Comparison of ENCODE assay signal across 8 mouse cellular contexts in the genomic region with DNA sequence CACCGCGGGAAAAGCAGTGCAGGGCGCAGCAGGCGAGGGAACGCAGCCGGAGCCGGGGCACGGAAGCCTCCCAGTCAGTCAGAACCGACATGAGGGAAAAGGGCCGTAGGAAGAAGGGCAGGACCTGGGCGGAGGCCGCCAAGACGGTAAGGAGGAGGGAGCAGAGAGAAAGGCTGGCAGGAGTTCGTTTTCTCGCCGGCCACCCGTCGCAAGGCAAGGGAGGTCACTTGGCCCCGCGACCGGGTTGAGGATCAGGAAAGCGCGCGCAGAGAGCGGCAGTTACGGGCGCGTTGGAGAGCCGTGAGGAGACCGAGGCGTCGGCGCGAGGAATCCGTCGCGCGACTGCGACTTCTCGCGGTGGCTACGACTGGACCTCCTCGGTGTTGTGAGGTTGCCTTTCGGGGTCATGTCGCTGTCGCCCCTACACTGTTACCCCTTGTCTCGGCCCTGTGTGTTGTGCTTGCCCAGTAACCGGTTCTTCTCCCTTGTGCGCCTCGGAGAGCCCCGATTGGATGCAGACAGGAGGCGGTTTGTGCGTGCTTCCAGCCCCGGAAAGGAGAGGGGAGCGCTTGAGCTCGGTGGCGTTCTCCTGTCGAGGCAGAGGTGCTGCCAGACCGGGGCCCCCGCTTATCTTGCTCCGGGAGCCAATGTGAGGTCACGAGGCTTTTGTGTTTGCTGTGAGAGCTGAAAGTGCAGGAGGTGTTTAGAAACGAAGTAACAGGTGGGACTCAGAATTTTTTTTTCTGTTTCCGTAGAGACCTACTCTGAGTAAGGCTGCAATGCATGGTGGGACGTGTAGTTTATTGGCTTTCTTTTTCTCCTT. TPM values are rescaled to one million over a fixed set of nuclear protein-coding genes. Genes with fewer than 3 reads are reported as not detected.
DNase-seq lines count a peak whose midpoint lies in the region; ATAC-seq and TF ChIP-seq lines count a peak whose summit lies in the region.

No protein-coding gene starts in this region.

- H3K9me3 ChIP-seq in forebrain, embryonic 14.5 days (replicated peaks; ENCODE audit: control insufficient read depth, low read length) = no peaks in the 10 kb centered on the region
- no peaks in the 10 kb centered on the region for H3K9me3 ChIP-seq in liver, postnatal 0 days (ENCODE audit: low read length)
- no peaks in the 10 kb centered on the region for H3K9me3 ChIP-seq in neural tube, embryonic 13.5 days

- H3K4me2 ChIP-seq in forebrain, embryonic 14.5 days (ENCODE audit: low read length) = peak overlapping the region; percentile 66
- peak overlapping the region; percentile 74 for H3K4me2 ChIP-seq in liver, postnatal 0 days (ENCODE audit: low read depth, low read length)
- H3K4me2 ChIP-seq in neural tube, embryonic 13.5 days = peak overlapping the region; percentile 69

- peak overlapping the region; percentile 84 for H3K9ac ChIP-seq in forebrain, embryonic 14.5 days (ENCODE audit: low read length)
- H3K9ac ChIP-seq in liver, postnatal 0 days (replicated peaks) = peak overlapping the region; percentile 96
- peak overlapping the region; percentile 91 for H3K9ac ChIP-seq in neural tube, embryonic 13.5 days

- DNase-seq in ES-CJ7 (ENCODE audit: low read depth, low spot score) = peak; percentile 76
- peak; percentile 69 for DNase-seq in cerebellum, adult 11 months
- peak; percentile 91 for DNase-seq in forebrain, embryonic 14.5 days (ENCODE audit: low spot score)
- DNase-seq in heart, postnatal 10 days = peak; percentile 86
- peak; percentile 73 to 83 for DNase-seq in kidney, postnatal 4 days
- peak; percentile 83 for DNase-seq in liver, postnatal 0 days
- peak; percentile 68 for DNase-seq in telencephalon, adult 2 months (ENCODE audit: low read depth, low spot score)

- ATAC-seq in forebrain, embryonic 14.5 days = peak; percentile 55
- ATAC-seq in liver, postnatal 0 days = peak; percentile 51
- ATAC-seq in neural tube, embryonic 13.5 days (ENCODE audit: low read depth) = peak; percentile 65

- H3K4me1 ChIP-seq in forebrain, embryonic 14.5 days (ENCODE audit: control insufficient read depth, insufficient read depth, low read length) = peaks cover 5% of the 10 kb centered on the region
- H3K4me1 ChIP-seq in liver, postnatal 0 days (ENCODE audit: insufficient read depth) = peaks cover 14% of the 10 kb centered on the region
- peaks cover 33% of the 10 kb centered on the region for H3K4me1 ChIP-seq in neural tube, embryonic 13.5 days (replicated peaks)

- under 1% methylated on average over 62 of the region's 65 CpGs for WGBS in forebrain, embryonic 14.5 days
- under 1% methylated on average over 62 of the region's 65 CpGs for WGBS in liver, postnatal 0 days (ENCODE audit: insufficient replicate concordance)
- under 1% methylated on average over 65 of the region's 65 CpGs for WGBS in neural tube, embryonic 13.5 days

- H3K27me3 ChIP-seq in forebrain, embryonic 14.5 days (replicated peaks; ENCODE audit: control insufficient read depth, insufficient read depth, low read length) = no peaks in the 10 kb centered on the region
- H3K27me3 ChIP-seq in liver, postnatal 0 days (ENCODE audit: insufficient read depth, low read length) = no peaks in the 10 kb centered on the region
- H3K27me3 ChIP-seq in neural tube, embryonic 13.5 days = no peaks in the 10 kb centered on the region

- H3K27ac ChIP-seq in forebrain, embryonic 14.5 days (ENCODE audit: low read depth, low read length) = peak overlapping the region; percentile 91
- peak overlapping the region; percentile 97 for H3K27ac ChIP-seq in liver, postnatal 0 days (ENCODE audit: low read depth)
- H3K27ac ChIP-seq in neural tube, embryonic 13.5 days (replicated peaks) = peak overlapping the region; percentile 95

- intact Hi-C loops in heart, postnatal 10 days (cut with DNase I) = no loop called here

- TF ChIP-seq CTCF in liver, postnatal 0 days (IDR thresholded peaks at IDR 0.05; ENCODE audit: low read depth) = no peak

- H3K36me3 ChIP-seq in forebrain, embryonic 14.5 days (ENCODE audit: control insufficient read depth, insufficient read depth, low read length) = no peaks in the 10 kb centered on the region
- no peaks in the 10 kb centered on the region for H3K36me3 ChIP-seq in liver, postnatal 0 days (replicated peaks; ENCODE audit: insufficient read depth, low read length)
- peaks cover 7% of the 10 kb centered on the region for H3K36me3 ChIP-seq in neural tube, embryonic 13.5 days

- TF ChIP-seq EP300 in liver, postnatal 0 days (IDR thresholded peaks at IDR 0.05; ENCODE audit: low read depth) = no peak

- H3K4me3 ChIP-seq in forebrain, embryonic 14.5 days (ENCODE audit: low read depth, low read length) = peak overlapping the region; percentile 81
- H3K4me3 ChIP-seq in liver, postnatal 0 days (ENCODE audit: low read depth, low read length) = peak overlapping the region; percentile 87
- H3K4me3 ChIP-seq in neural tube, embryonic 13.5 days = peak overlapping the region; percentile 96

RNA-seq across cellular contexts. Expression of gene Asxl2, which starts 0.6 kb away (rescaled TPM):
- 8.9 and 12.2 TPM in 2 replicates for polyA plus RNA-seq in forebrain, embryonic 14.5 days (2014; fragmentation: Nextera tagmentation; extraction: Ambion mirVana)
- 10 to 100 TPM; 35.5 TPM for total RNA-seq in heart, postnatal 10 days (2021)
- 4.3 and 5.1 TPM in 2 replicates for polyA plus RNA-seq in liver, postnatal 0 days (2015; fragmentation: Nextera tagmentation; extraction: Ambion mirVana)
- 12.9 and 13.4 TPM in 2 replicates for polyA plus RNA-seq in neural tube, embryonic 13.5 days (2015; fragmentation: Nextera tagmentation; extraction: Ambion mirVana)

Comparison
In these comparisons a context has a peak if more than half of its experiments do, and no peak if none do; other contexts are left out.
1. Peak in every context shown above with its lines: DNase-seq, ATAC-seq, H3K4me3 ChIP-seq and H3K27ac ChIP-seq.